Mouse (Mus musculus) A20 (cell line): Measurements from ENCODE around the gene Ttll12.

Experiments
- DNase-seq: peaks from one replicate; pipeline ENCODE4 v3.0.0-alpha.2; 2011; ENCODE audit warnings: low read depth, low spot score

The Ttll12 gene

DNA sequence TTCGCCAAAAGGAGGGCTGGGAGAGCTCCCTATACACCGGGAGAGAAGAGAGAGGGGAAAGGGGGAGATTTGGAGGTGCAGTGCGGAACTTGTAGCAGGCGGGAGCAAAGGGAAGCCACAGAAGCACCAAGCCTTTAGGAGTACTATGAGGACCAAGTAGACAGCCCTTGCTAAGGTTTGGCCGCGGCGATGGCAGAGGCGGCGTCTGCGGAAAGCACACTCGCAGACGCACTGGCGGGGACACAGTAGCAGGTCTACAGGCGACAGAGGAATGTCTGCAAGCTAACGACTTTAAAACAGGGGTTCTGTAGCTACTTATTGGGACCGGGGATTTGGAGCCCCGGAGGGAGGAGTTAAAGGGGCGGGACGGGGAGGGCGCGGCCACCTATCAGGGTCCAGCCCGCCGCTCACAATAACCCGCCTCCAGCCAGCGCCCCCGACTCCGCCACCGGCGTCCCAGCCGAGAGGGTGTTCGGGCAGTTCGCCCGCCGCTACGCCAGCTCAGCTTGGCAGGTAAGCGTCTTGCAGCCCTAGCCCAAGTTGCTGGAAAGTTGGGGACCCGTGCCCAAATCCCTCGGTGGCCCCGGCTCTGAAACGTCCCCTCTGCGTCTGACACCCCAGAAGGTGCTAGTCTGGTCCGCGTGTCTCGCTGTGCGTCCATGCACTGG lies 68.4 kb downstream of the Ttll12 start, which contains the start of gene Bik:
Bik (plus strand) TSS at position 439 of the 668 bp plus-strand sequence.
- DNase-seq = no peak
